In genomic region chr1:191064535-191064934, GRCm38 (mm10) we compare ENCODE assay signal across 28 mouse cellular contexts. TPM values are rescaled to one million over a fixed set of nuclear protein-coding genes. Genes with fewer than 3 reads are reported as not detected.
A peak's percentile ranks its signal among the peaks of the same experiment; 100 is the strongest.
DNase-seq lines count a peak whose midpoint lies in the region; ATAC-seq and TF ChIP-seq lines count a peak whose summit lies in the region.
"Had no signal": no experiment of that assay in that cellular context is flagged by ENCODE, and none has a peak within 500 bp of the region (broad histone marks: within the 10 kb centered on the region; RNA-seq: fewer than 3 reads in every experiment).

No protein-coding gene starts in this region.

- no peaks in the 10 kb centered on the region for H3K9me3 ChIP-seq in forebrain, embryonic 10.5 days
- H3K9me3 ChIP-seq in forebrain, embryonic 15.5 days, result no peaks in the 10 kb centered on the region
- H3K9me3 ChIP-seq in G1E (replicated peaks), result no peaks in the 10 kb centered on the region
- H3K9me3 ChIP-seq in liver, embryonic 14.5 days (ENCODE audit: control insufficient read depth, low read length), result no peaks in the 10 kb centered on the region
- H3K9me3 ChIP-seq: embryonic facial prominence, embryonic 13.5 days; forebrain, embryonic 12.5 days; heart, embryonic 13.5 days had no signal

- TF ChIP-seq CTCF in G1E (IDR thresholded peaks at IDR 0.05; ENCODE audit: low read depth, low read length), result no peak
- TF ChIP-seq CTCF in liver, embryonic 14.5 days (IDR thresholded peaks at IDR 0.05; ENCODE audit: low read depth), result no peak

- peaks cover 32% of the 10 kb centered on the region for H3K4me1 ChIP-seq in forebrain, embryonic 10.5 days
- H3K4me1 ChIP-seq in forebrain, embryonic 15.5 days, result peaks cover 21% of the 10 kb centered on the region
- H3K4me1 ChIP-seq in G1E (ENCODE audit: insufficient read depth, low read depth, low read length), result peaks cover 34% of the 10 kb centered on the region
- H3K4me1 ChIP-seq in liver, embryonic 14.5 days (replicated peaks; ENCODE audit: control insufficient read depth in 2 of 2, insufficient read depth in 2 of 2, low read length in 1 of 2), result peaks cover 11 to 14% of the 10 kb centered on the region in 2 experiments

- 93% methylated on average over 2 of the region's 2 CpGs for WGBS in forebrain, embryonic 10.5 days
- WGBS in forebrain, embryonic 15.5 days, result 88% methylated on average over 2 of the region's 2 CpGs
- 69% methylated on average over 2 of the region's 2 CpGs for WGBS in liver, embryonic 14.5 days (ENCODE audit: insufficient replicate concordance)

- no peak for TF ChIP-seq EP300 in liver, embryonic 14.5 days (IDR thresholded peaks at IDR 0.05; ENCODE audit: low read depth)

- H3K36me3 ChIP-seq in forebrain, embryonic 10.5 days (replicated peaks), result peaks cover 49% of the 10 kb centered on the region
- H3K36me3 ChIP-seq in forebrain, embryonic 15.5 days, result no peaks in the 10 kb centered on the region
- H3K36me3 ChIP-seq in G1E (replicated peaks), result peaks cover 51% of the 10 kb centered on the region
- H3K36me3 ChIP-seq in liver, embryonic 14.5 days (replicated peaks; ENCODE audit: control insufficient read depth, insufficient read depth, low read depth), result peaks cover 36% of the 10 kb centered on the region

- no peak for DNase-seq in forebrain, embryonic 10.5 days (ENCODE audit: extremely low spot score, low spot score)
- no peak for DNase-seq in G1E (ENCODE audit: low spot score)
- no peak for DNase-seq in liver, embryonic 14.5 days (ENCODE audit: low read depth in 3 of 3, low spot score in 3 of 3)
- DNase-seq in ovary, postnatal 14 days (ENCODE audit: low spot score), result no peak
- DNase-seq in kidney, adult 9 months, result no peak
- no peak for DNase-seq in cerebellum, postnatal 25 days
- DNase-seq: adrenal gland, postnatal 14 days; cerebellum, adult 11-12 months; cerebellum, adult 9-10 months; cerebellum, postnatal 36 days; forebrain, postnatal 0 days; gastrocnemius, postnatal 14 days; heart, postnatal 36 days had no signal

- ATAC-seq in forebrain, embryonic 15.5 days (replicated peaks), result no peak
- ATAC-seq in G1E (ENCODE audit: extremely low read depth, insufficient number of reproducible peaks, low FRiP score, poor library complexity, severe bottlenecking), result no peak
- no peak for ATAC-seq in liver, embryonic 14.5 days (ENCODE audit: insufficient read depth)
- ATAC-seq: activated CD4-positive, CD25-positive, alpha-beta regulatory T cell, adult 4 months; forebrain, postnatal 0 days; hindbrain, embryonic 16.5 days; inflammation-experienced regulatory T-cells, adult 6 months; Patski had no signal

- H3K9ac ChIP-seq in forebrain, embryonic 15.5 days (replicated peaks), result no peak overlapping the region
- H3K9ac ChIP-seq in liver, embryonic 14.5 days (replicated peaks), result no peak overlapping the region
- H3K9ac ChIP-seq: forebrain, postnatal 0 days had no signal

- peaks cover 14% of the 10 kb centered on the region; the same call in 1 of the 2 replicates for H3K27me3 ChIP-seq in forebrain, embryonic 10.5 days (ENCODE audit: poor library complexity, severe bottlenecking)
- no peaks in the 10 kb centered on the region for H3K27me3 ChIP-seq in forebrain, embryonic 15.5 days
- H3K27me3 ChIP-seq in G1E (ENCODE audit: insufficient read depth, low read length), result no peaks in the 10 kb centered on the region
- no peaks in the 10 kb centered on the region for H3K27me3 ChIP-seq in liver, embryonic 14.5 days (ENCODE audit: control insufficient read depth, insufficient read depth, low read length)
- H3K27me3 ChIP-seq: embryonic facial prominence, embryonic 13.5 days; heart, embryonic 13.5 days; Patski had no signal

- H3K4me2 ChIP-seq in forebrain, embryonic 15.5 days (replicated peaks), result no peak overlapping the region
- H3K4me2 ChIP-seq in liver, embryonic 14.5 days (ENCODE audit: low read depth), result peak overlapping the region; percentile 88

- peak overlapping the region; percentile 99; the same call in 1 of the 2 replicates for H3K4me3 ChIP-seq in forebrain, embryonic 10.5 days
- no peak overlapping the region for H3K4me3 ChIP-seq in forebrain, embryonic 15.5 days
- H3K4me3 ChIP-seq in G1E (ENCODE audit: low read depth, low read length), result peak overlapping the region; percentile 13; the same call in 1 of the 2 replicates
- H3K4me3 ChIP-seq in liver, embryonic 14.5 days (ENCODE audit: insufficient read depth in 1 of 2, low read depth in 2 of 2, low read length in 2 of 2), result peak overlapping the region in 1 of 2 experiments; percentile 17; a peak in 2 of 4 replicates

- H3K27ac ChIP-seq in forebrain, embryonic 10.5 days, result no peak overlapping the region
- H3K27ac ChIP-seq in forebrain, embryonic 15.5 days (replicated peaks), result no peak overlapping the region
- no peak overlapping the region for H3K27ac ChIP-seq in liver, embryonic 14.5 days
- H3K27ac ChIP-seq: embryonic facial prominence, embryonic 13.5 days; forebrain, embryonic 12.5 days; heart, embryonic 13.5 days had no signal

RNA-seq across cellular contexts. Expression of gene Nsl1, which starts 1.7 kb away (rescaled TPM):
- 38.2 and 39.0 TPM in 2 replicates for polyA plus RNA-seq in forebrain, embryonic 10.5 days (2016; fragmentation: Nextera tagmentation; extraction: Ambion mirVana)
- 9.7 and 10.5 TPM in 2 replicates for polyA plus RNA-seq in forebrain, embryonic 15.5 days (2015; fragmentation: Nextera tagmentation; extraction: Ambion mirVana)
- 12.5 and 13.4 TPM in 2 replicates for total RNA-seq in G1E (2014; fragmentation: Nextera tagmentation)
- total RNA-seq in G1E (2017), result 18.1 and 22.1 TPM in 2 replicates
- 19.4 and 25.6 TPM in 2 replicates for polyA plus RNA-seq in G1E (2012)
- 5.3 and 11.2 TPM in 2 replicates for polyA plus RNA-seq in liver, embryonic 14.5 days (2012; rRNA removed)
- 8.8 and 11.6 TPM in 2 replicates for polyA plus RNA-seq in liver, embryonic 14.5 days (2014; fragmentation: Nextera tagmentation; extraction: Ambion mirVana)

RNA-seq across cellular contexts. Expression of gene Tatdn3, which starts 1.8 kb away (rescaled TPM):
- polyA plus RNA-seq in forebrain, embryonic 10.5 days (2016; fragmentation: Nextera tagmentation; extraction: Ambion mirVana), result 11.6 and 11.9 TPM in 2 replicates
- 10.3 and 12.6 TPM in 2 replicates for polyA plus RNA-seq in forebrain, embryonic 15.5 days (2015; fragmentation: Nextera tagmentation; extraction: Ambion mirVana)
- total RNA-seq in G1E (2014; fragmentation: Nextera tagmentation) (33.6 and 53.0 TPM in 2 replicates), G1E (2017) (36.8 and 50.0 TPM in 2 replicates)
- 0.77 and 1.6 TPM in 2 replicates for polyA plus RNA-seq in G1E (2012)
- polyA plus RNA-seq in liver, embryonic 14.5 days (2012; rRNA removed), result 4.6 and 6.5 TPM in 2 replicates
- 8.5 and 8.7 TPM in 2 replicates for polyA plus RNA-seq in liver, embryonic 14.5 days (2014; fragmentation: Nextera tagmentation; extraction: Ambion mirVana)

RNA-seq across cellular contexts. Expression of gene Spata45, which starts 28.1 kb away (rescaled TPM):
- not detected in 2 replicates for polyA plus RNA-seq in forebrain, embryonic 10.5 days (2016; fragmentation: Nextera tagmentation; extraction: Ambion mirVana)
- not detected in 2 replicates for polyA plus RNA-seq in forebrain, embryonic 15.5 days (2015; fragmentation: Nextera tagmentation; extraction: Ambion mirVana)
- not detected in 2 replicates for total RNA-seq in G1E (2014; fragmentation: Nextera tagmentation)
- not detected in 2 replicates for total RNA-seq in G1E (2017)
- not detected in 2 replicates for polyA plus RNA-seq in G1E (2012)
- polyA plus RNA-seq in liver, embryonic 14.5 days (2012; rRNA removed), result not detected in 2 replicates
- not detected in 2 replicates for polyA plus RNA-seq in liver, embryonic 14.5 days (2014; fragmentation: Nextera tagmentation; extraction: Ambion mirVana)
- total RNA-seq: adrenal gland, adult 18-20 months; adrenal gland, postnatal 14 days; forebrain, postnatal 0 days; gastrocnemius, adult 18-20 months; gastrocnemius, postnatal 14 days; granulocyte monocyte progenitor cell, adult 5-6 weeks; heart, adult 8-10 months; heart, postnatal 36 days had no signal
- polyA plus RNA-seq: activated CD4-positive, CD25-positive, alpha-beta regulatory T cell, adult 4 months; C2C12; embryonic facial prominence, embryonic 13.5 days; forebrain, embryonic 12.5 days; forebrain, postnatal 0 days; heart, embryonic 13.5 days; heart, postnatal 0 days; hindbrain, embryonic 11.5 days; hindbrain, embryonic 16.5 days; Patski had no signal

RNA-seq across cellular contexts. Expression of gene Batf3, which starts 33.1 kb away (rescaled TPM):
- 8.0 and 9.7 TPM in 2 replicates for polyA plus RNA-seq in forebrain, embryonic 10.5 days (2016; fragmentation: Nextera tagmentation; extraction: Ambion mirVana)
- 1.6 and 1.9 TPM in 2 replicates for polyA plus RNA-seq in forebrain, embryonic 15.5 days (2015; fragmentation: Nextera tagmentation; extraction: Ambion mirVana)
- total RNA-seq in G1E (2014; fragmentation: Nextera tagmentation) (not detected in 2 replicates), G1E (2017) (0.11 TPM in 1 of 2 replicates, not detected in the other)
- polyA plus RNA-seq in G1E (2012), result 0.09 TPM in 1 of 2 replicates, not detected in the other
- polyA plus RNA-seq in liver, embryonic 14.5 days (2012; rRNA removed), result 1.6 and 1.8 TPM in 2 replicates
- 1.5 and 2.4 TPM in 2 replicates for polyA plus RNA-seq in liver, embryonic 14.5 days (2014; fragmentation: Nextera tagmentation; extraction: Ambion mirVana)
- total RNA-seq: gastrocnemius, adult 18-20 months; granulocyte monocyte progenitor cell, adult 5-6 weeks had no signal
- polyA plus RNA-seq: activated CD4-positive, CD25-positive, alpha-beta regulatory T cell, adult 4 months had no signal

RNA-seq across cellular contexts. Expression of gene Flvcr1, which starts 38.6 kb away (rescaled TPM):
- polyA plus RNA-seq in forebrain, embryonic 10.5 days (2016; fragmentation: Nextera tagmentation; extraction: Ambion mirVana), result 8.2 and 8.5 TPM in 2 replicates
- 6.9 and 8.1 TPM in 2 replicates for polyA plus RNA-seq in forebrain, embryonic 15.5 days (2015; fragmentation: Nextera tagmentation; extraction: Ambion mirVana)
- total RNA-seq in G1E (2014; fragmentation: Nextera tagmentation) (18.7 and 20.2 TPM in 2 replicates), G1E (2017) (21.9 and 22.5 TPM in 2 replicates)
- polyA plus RNA-seq in G1E (2012), result 8.2 and 8.8 TPM in 2 replicates
- 4.5 and 6.4 TPM in 2 replicates for polyA plus RNA-seq in liver, embryonic 14.5 days (2012; rRNA removed)
- polyA plus RNA-seq in liver, embryonic 14.5 days (2014; fragmentation: Nextera tagmentation; extraction: Ambion mirVana), result 4.5 and 4.9 TPM in 2 replicates
